21 mouse cellular contexts compared by ENCODE assay signal in the genomic region with DNA sequence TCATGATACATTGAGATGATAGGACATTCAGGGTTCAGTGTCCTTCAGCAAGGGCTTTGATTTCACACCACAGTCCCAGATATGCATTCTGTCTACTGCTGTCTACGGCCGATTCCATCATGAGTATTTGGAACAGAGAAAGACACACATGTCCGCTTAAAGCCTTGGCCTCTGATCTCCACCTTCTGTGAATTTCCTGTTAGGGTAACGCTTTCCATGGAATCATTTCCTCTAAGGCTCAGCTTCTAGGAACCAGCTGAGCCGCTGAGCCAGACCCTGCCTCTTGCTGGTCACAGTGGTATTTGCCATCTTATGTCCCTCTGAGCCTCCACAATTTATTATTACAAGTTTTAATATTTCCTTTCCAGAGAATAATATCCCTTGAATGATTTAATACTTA.
DNase-seq lines count a peak whose midpoint lies in the region; ATAC-seq and TF ChIP-seq lines count a peak whose summit lies in the region.
"Had no signal": no experiment of that assay in that cellular context is flagged by ENCODE, and none has a peak within 500 bp of the region (broad histone marks: within the 10 kb centered on the region; RNA-seq: fewer than 3 reads in every experiment).

No protein-coding gene starts in this region.

- no peak overlapping the region for H3K9ac ChIP-seq in heart, embryonic 12.5 days
- no peak overlapping the region for H3K9ac ChIP-seq in hindbrain, embryonic 13.5 days
- H3K9ac ChIP-seq in hindbrain, postnatal 0 days (replicated peaks; ENCODE audit: low read length), result no peak overlapping the region
- no peak overlapping the region for H3K9ac ChIP-seq in lung, postnatal 0 days (replicated peaks; ENCODE audit: low read depth)
- no peak overlapping the region for H3K9ac ChIP-seq in midbrain, postnatal 0 days (replicated peaks; ENCODE audit: low read length, poor library complexity, severe bottlenecking)
- H3K9ac ChIP-seq: embryonic facial prominence, embryonic 15.5 days; forebrain, embryonic 15.5 days; kidney, embryonic 15.5 days; limb, embryonic 15.5 days; liver, embryonic 14.5 days; midbrain, embryonic 12.5 days had no signal

- 60% methylated on average over 5 of the region's 5 CpGs for WGBS in heart, embryonic 12.5 days
- 79% methylated on average over 5 of the region's 5 CpGs for WGBS in hindbrain, embryonic 13.5 days
- WGBS in hindbrain, postnatal 0 days, result 69% methylated on average over 5 of the region's 5 CpGs
- 59% methylated on average over 5 of the region's 5 CpGs for WGBS in lung, postnatal 0 days
- 70% methylated on average over 5 of the region's 5 CpGs for WGBS in midbrain, postnatal 0 days

- no peaks in the 10 kb centered on the region for H3K27me3 ChIP-seq in heart, embryonic 12.5 days (replicated peaks)
- no peaks in the 10 kb centered on the region for H3K27me3 ChIP-seq in hindbrain, embryonic 13.5 days
- H3K27me3 ChIP-seq in hindbrain, postnatal 0 days (ENCODE audit: insufficient read depth, low read length), result no peaks in the 10 kb centered on the region
- H3K27me3 ChIP-seq in lung, postnatal 0 days (replicated peaks; ENCODE audit: insufficient read depth, low read length), result no peaks in the 10 kb centered on the region
- H3K27me3 ChIP-seq in midbrain, postnatal 0 days (ENCODE audit: insufficient read depth, low read length), result no peaks in the 10 kb centered on the region
- H3K27me3 ChIP-seq: embryonic facial prominence, embryonic 15.5 days; forebrain, embryonic 15.5 days; kidney, embryonic 15.5 days; midbrain, embryonic 12.5 days had no signal

- TF ChIP-seq EP300 in lung, postnatal 0 days (IDR thresholded peaks at IDR 0.05), result no peak; the same call in 1 of the 2 replicates

- ATAC-seq in heart, embryonic 12.5 days (ENCODE audit: insufficient number of reproducible peaks, low FRiP score), result no peak
- no peak for ATAC-seq in hindbrain, embryonic 13.5 days (ENCODE audit: low FRiP score)
- ATAC-seq in hindbrain, postnatal 0 days, result no peak
- ATAC-seq in lung, postnatal 0 days, result no peak
- no peak for ATAC-seq in midbrain, postnatal 0 days (ENCODE audit: low FRiP score)
- ATAC-seq: forebrain, embryonic 15.5 days; intestine, embryonic 16.5 days had no signal

- TF ChIP-seq CTCF in hindbrain, postnatal 0 days (IDR thresholded peaks at IDR 0.05; ENCODE audit: low read depth), result no peak
- TF ChIP-seq CTCF in lung, postnatal 0 days (IDR thresholded peaks at IDR 0.05), result no peak
- TF ChIP-seq CTCF in midbrain, postnatal 0 days (IDR thresholded peaks at IDR 0.05), result no peak

- H3K4me2 ChIP-seq in heart, embryonic 12.5 days, result no peak overlapping the region
- no peak overlapping the region for H3K4me2 ChIP-seq in hindbrain, embryonic 13.5 days
- H3K4me2 ChIP-seq in hindbrain, postnatal 0 days (ENCODE audit: low read depth, low read length), result no peak overlapping the region
- H3K4me2 ChIP-seq in lung, postnatal 0 days (replicated peaks; ENCODE audit: low read depth, low read length), result no peak overlapping the region
- H3K4me2 ChIP-seq in midbrain, postnatal 0 days (ENCODE audit: low read depth, low read length, poor library complexity, severe bottlenecking), result no peak overlapping the region
- H3K4me2 ChIP-seq: embryonic facial prominence, embryonic 15.5 days; forebrain, embryonic 15.5 days; kidney, embryonic 15.5 days; limb, embryonic 15.5 days; midbrain, embryonic 12.5 days had no signal

- no peak overlapping the region for H3K4me3 ChIP-seq in heart, embryonic 12.5 days
- H3K4me3 ChIP-seq in hindbrain, embryonic 13.5 days, result no peak overlapping the region
- H3K4me3 ChIP-seq in hindbrain, postnatal 0 days (ENCODE audit: low read length), result no peak overlapping the region
- H3K4me3 ChIP-seq in lung, postnatal 0 days (ENCODE audit: low read depth, low read length), result no peak overlapping the region
- H3K4me3 ChIP-seq in midbrain, postnatal 0 days (ENCODE audit: low read depth, low read length), result no peak overlapping the region
- H3K4me3 ChIP-seq: embryonic facial prominence, embryonic 15.5 days; forebrain, embryonic 15.5 days; kidney, embryonic 15.5 days; limb, embryonic 15.5 days; midbrain, embryonic 12.5 days had no signal

- no peaks in the 10 kb centered on the region for H3K9me3 ChIP-seq in heart, embryonic 12.5 days (replicated peaks)
- no peaks in the 10 kb centered on the region for H3K9me3 ChIP-seq in hindbrain, embryonic 13.5 days
- H3K9me3 ChIP-seq in hindbrain, postnatal 0 days (ENCODE audit: low read length), result no peaks in the 10 kb centered on the region
- H3K9me3 ChIP-seq in lung, postnatal 0 days (ENCODE audit: low read length), result no peaks in the 10 kb centered on the region
- H3K9me3 ChIP-seq in midbrain, postnatal 0 days (ENCODE audit: low read length), result no peaks in the 10 kb centered on the region
- H3K9me3 ChIP-seq: embryonic facial prominence, embryonic 15.5 days; forebrain, embryonic 15.5 days; kidney, embryonic 15.5 days; limb, embryonic 15.5 days; midbrain, embryonic 12.5 days had no signal

- H3K27ac ChIP-seq in heart, embryonic 12.5 days (ENCODE audit: poor library complexity, severe bottlenecking), result peak overlapping the region; percentile 47
- peak overlapping the region; percentile 52; the same call in 1 of the 2 replicates for H3K27ac ChIP-seq in hindbrain, embryonic 13.5 days
- H3K27ac ChIP-seq in hindbrain, postnatal 0 days, result no peak overlapping the region
- H3K27ac ChIP-seq in lung, postnatal 0 days (ENCODE audit: low read length), result no peak overlapping the region
- H3K27ac ChIP-seq in midbrain, postnatal 0 days (ENCODE audit: low read depth, low read length), result 0 out of 2 replicates have a peak overlapping the region, but pooled peaks have one; percentile 34
- H3K27ac ChIP-seq: embryonic facial prominence, embryonic 15.5 days; forebrain, embryonic 15.5 days; kidney, embryonic 15.5 days; limb, embryonic 15.5 days; liver, embryonic 14.5 days; midbrain, embryonic 12.5 days had no signal

- no peak for DNase-seq in heart, adult 8-10 months (ENCODE audit: low spot score)
- DNase-seq in hindbrain, postnatal 0 days (ENCODE audit: low spot score), result no peak
- peak; percentile 24 for DNase-seq in lung, postnatal 0 days (ENCODE audit: low spot score)
- no peak for DNase-seq in lung, postnatal 36 days
- DNase-seq in midbrain, postnatal 0 days (ENCODE audit: low spot score), result no peak
- no peak for DNase-seq in ovary, postnatal 14 days (ENCODE audit: low spot score)
- DNase-seq: adrenal gland, postnatal 25 days; cerebellum, adult 11 months; cerebellum, adult 9-11 months; gastrocnemius, postnatal 10 days; left cerebral cortex, postnatal 4 days; spleen, adult 18-20 months had no signal

- peaks cover 91% of the 10 kb centered on the region for H3K36me3 ChIP-seq in heart, embryonic 12.5 days
- no peaks in the 10 kb centered on the region for H3K36me3 ChIP-seq in hindbrain, embryonic 13.5 days
- no peaks in the 10 kb centered on the region for H3K36me3 ChIP-seq in hindbrain, postnatal 0 days (ENCODE audit: insufficient read depth, low read length)
- peaks cover 26% of the 10 kb centered on the region for H3K36me3 ChIP-seq in lung, postnatal 0 days (ENCODE audit: insufficient read depth, low read length)
- H3K36me3 ChIP-seq in midbrain, postnatal 0 days (ENCODE audit: insufficient read depth, low read length), result no peaks in the 10 kb centered on the region
- H3K36me3 ChIP-seq: embryonic facial prominence, embryonic 15.5 days; forebrain, embryonic 15.5 days; limb, embryonic 15.5 days; midbrain, embryonic 12.5 days had no signal

- H3K4me1 ChIP-seq in heart, embryonic 12.5 days (replicated peaks), result peaks cover 79% of the 10 kb centered on the region
- peaks cover 30% of the 10 kb centered on the region for H3K4me1 ChIP-seq in hindbrain, embryonic 13.5 days (replicated peaks)
- 0 out of 2 replicates have a peak, but pooled peaks cover 3% of the 10 kb centered on the region for H3K4me1 ChIP-seq in hindbrain, postnatal 0 days (ENCODE audit: insufficient read depth, low read length)
- no peaks in the 10 kb centered on the region for H3K4me1 ChIP-seq in lung, postnatal 0 days (ENCODE audit: insufficient read depth, low read depth, low read length)
- no peaks in the 10 kb centered on the region for H3K4me1 ChIP-seq in midbrain, postnatal 0 days (ENCODE audit: insufficient read depth, low read length)
- H3K4me1 ChIP-seq: forebrain, embryonic 15.5 days had no signal

Comparison
In these comparisons a context has a peak if more than half of its experiments do, and no peak if none do; other contexts are left out.
1. H3K27ac ChIP-seq: peak in heart, embryonic 12.5 days (single experiment), hindbrain, embryonic 13.5 days (single experiment) and midbrain, postnatal 0 days (single experiment); none in hindbrain, postnatal 0 days (single experiment) and lung, postnatal 0 days (single experiment).